Mouse (Mus musculus): ENCODE data around the gene Smdt1.
"Not testable (repeated sequence)": the region's sequence is repeated elsewhere in the genome, so short reads cannot be mapped to it uniquely, and the experiment has no call there.

Gene Smdt1

GRCm38 (mm10) chr15:82364561-82364960, 25.8 kb downstream of the Smdt1 start:
- in situ Hi-C loops (cut with MboI, MseI), result not testable (repeated sequence)

DNA sequence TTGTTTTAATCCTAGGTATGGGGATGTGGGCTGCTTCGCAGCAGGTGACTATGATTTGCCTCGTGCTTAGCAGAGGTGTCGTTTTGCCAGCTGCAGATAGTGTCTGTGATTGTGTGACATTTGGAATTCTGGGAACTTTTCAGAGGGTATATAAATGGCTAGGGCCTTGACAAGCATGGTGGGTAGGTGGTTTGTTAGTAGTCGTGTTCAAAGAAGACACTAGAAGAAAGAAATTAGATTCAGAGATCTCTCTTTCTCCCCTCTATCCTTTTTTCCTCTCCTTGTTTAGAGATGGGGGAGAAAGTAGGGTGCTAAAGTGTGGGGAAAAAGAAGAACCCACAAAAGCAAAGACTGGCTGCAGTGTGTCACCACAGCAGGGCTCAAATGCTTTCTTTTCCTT, 29.4 kb downstream of the Smdt1 start:
- in situ Hi-C loops (cut with MboI, MseI), result no loop called here

DNA sequence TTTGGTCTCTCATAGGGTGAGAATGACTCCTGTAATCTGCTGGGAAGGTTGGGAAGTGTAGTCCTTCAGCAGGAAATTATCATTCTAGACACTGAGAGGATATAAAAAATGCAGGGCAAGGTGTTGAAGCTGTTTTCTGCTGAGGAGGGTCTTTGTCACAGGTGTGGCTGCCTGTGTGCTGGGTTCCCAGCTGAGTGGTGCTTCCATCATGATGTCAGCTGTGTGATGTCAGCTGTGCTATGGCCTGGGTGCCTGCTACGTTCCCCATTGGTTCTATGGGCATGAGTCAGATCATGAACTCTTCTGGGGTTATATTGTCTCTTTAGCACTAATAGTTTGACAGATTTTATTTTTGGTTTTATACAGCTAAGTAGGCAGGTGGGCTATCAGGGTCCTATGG, 30.1 kb downstream of the Smdt1 start:
- in situ Hi-C loops (cut with MboI, MseI), result no loop called here

GRCm38 (mm10) chr15:82372446-82372845, 33.7 kb downstream of the Smdt1 start:
- in situ Hi-C loops (cut with MboI, MseI), result no loop called here

DNA sequence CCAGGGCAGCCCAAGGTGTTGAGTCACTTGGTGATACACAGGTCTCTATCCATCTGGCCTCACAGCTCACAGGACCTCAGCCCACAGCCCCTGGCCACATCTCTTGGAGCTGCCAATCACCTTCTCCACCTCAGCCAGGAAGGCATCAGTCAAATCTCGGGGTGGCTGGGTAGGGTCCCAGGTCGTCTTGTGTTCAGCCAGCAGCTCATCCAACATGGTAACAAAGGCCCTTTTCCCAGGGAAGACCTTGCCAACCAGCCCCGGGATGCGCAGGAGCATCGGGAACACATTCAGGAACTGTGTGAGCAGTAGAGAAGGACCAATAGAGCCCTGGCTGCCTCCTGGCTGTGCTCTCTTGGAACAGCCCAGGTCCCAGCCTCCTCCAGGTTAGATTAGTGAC, 34.2 kb downstream of the Smdt1 start:
- in situ Hi-C loops (cut with MboI, MseI), result no loop called here

GRCm38 (mm10) chr15:82374437-82374836, 35.7 kb downstream of the Smdt1 start:
- in situ Hi-C loops (cut with MboI, MseI), result no loop called here

- in situ Hi-C loops (cut with MboI, MseI), result no loop called here
Observed at GRCm38 (mm10) chr15:82375855-82376254, 37.1 kb downstream of the Smdt1 start.

DNA sequence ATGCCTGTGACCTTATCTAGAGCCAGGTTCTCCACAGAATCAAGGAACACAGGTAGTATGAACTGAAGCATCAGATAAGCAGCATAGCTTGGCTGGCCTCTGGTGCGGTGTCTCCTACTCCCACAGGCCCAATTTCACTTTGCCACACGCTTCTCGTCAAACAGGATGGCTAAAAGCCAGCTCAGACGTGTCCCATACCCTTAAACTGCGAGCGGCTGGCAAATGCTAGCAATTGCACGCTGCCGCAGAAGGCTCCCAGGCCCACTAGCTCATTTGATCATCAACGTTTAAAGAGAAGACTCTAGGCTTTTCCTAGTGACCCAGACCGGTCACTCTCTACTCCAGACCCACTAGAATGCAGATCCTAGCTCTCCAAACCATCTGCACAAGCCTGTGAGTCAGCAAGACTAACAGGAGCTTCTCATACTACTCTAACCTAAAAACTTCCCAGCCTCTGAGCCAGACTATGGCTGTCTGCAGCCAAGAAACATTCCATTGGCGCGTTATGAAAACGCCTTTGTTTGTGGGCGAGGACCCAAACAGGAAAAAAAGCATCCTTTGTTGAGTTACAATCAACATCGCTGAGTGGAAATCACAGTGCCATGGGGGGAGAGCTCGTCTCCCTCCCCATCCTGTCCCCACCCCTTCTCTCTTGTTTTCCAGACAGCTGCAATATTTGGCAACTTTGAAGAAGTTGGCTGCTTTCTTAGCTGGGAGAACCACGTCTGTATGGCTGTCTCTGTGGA, 37.8 kb downstream of the Smdt1 start:
- in situ Hi-C loops (cut with MboI, MseI), result no loop called here

DNA sequence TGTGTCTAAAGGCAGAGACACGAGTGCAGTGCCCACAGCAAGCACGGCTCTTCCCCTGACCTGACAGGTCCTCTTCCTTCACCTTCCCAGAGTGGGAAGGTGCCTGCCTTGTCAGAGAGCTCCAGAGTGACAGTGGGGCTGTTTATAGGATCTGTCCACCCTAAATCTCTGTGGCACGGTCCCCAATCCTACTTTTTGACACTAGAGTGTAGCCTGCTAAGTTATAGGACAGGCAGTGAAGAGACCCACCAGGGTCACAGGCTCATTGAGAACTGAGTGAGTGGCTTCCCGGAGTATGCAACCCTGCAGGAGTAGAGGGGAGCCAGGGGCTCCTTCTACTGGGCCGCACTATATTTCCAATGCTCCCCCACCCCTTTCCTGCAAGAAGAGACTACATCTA, 38.9 kb downstream of the Smdt1 start:
- in situ Hi-C loops (cut with MboI, MseI), result no loop called here

- in situ Hi-C loops (cut with MboI, MseI), result no loop called here
Observed at GRCm38 (mm10) chr15:82378261-82379180, 39.8 kb downstream of the Smdt1 start.

DNA sequence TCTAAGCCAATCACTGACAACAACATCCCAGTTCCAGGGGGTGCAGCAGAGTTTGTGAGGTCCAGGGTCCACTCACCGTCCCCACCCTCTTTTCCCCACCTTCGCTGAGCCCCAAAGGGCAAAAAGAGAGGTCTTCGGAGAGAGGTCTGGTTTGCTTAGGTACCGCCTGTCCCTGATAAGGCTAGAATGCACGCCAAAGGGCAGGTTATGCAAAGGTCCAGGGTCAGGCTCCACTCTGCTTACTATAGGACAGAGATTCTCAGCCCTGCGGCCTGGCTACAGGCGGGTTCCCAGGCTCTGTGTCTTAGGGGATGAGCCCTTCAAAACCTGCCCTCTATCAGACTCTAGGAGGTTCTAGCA, 40.7 kb downstream of the Smdt1 start:
- in situ Hi-C loops (cut with MboI, MseI), result no loop called here

GRCm38 (mm10) chr15:82379871-82380713, 41.3 kb downstream of the Smdt1 start, which contains the start of gene Cyp2d22:
Gene Cyp2d22, minus strand, starts transcription at chr15:82380260.
- in situ Hi-C loops (cut with MboI, MseI), result no loop called here

GRCm38 (mm10) chr15:82380714-82381062, 41.9 kb downstream of the Smdt1 start:
- in situ Hi-C loops (cut with MboI, MseI), result no loop called here

- in situ Hi-C loops (cut with MboI, MseI), result no loop called here
Observed at GRCm38 (mm10) chr15:82382441-82382840, 43.7 kb downstream of the Smdt1 start.

- in situ Hi-C loops (cut with MboI, MseI), result no loop called here
Observed at GRCm38 (mm10) chr15:82385729-82386128, 47.0 kb downstream of the Smdt1 start.

DNA sequence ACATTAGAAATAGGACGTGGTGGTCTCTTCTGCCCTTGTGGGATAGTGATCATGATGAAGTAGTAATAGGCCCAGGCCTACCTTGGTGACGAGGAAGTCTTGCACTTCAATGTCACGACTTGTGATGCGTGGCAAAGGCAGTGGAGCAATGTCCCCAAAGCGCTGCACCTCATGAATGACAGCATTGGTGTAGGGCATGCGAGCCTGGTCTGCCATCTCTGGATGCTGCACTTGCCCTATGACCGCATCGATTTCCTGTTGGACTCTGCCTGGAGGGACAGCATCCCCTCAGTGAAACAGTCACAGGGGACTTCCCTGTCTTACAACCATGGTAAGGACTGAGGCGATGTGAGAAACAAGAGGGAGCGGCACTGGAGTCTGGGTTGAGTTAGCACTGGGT, 51.2 kb downstream of the Smdt1 start:
- in situ Hi-C loops (cut with MboI, MseI), result loop anchor here (5.0 kb wide), 2 partner anchors 62 to 123 kb away; no protein-coding TSS in a partner anchor

DNA sequence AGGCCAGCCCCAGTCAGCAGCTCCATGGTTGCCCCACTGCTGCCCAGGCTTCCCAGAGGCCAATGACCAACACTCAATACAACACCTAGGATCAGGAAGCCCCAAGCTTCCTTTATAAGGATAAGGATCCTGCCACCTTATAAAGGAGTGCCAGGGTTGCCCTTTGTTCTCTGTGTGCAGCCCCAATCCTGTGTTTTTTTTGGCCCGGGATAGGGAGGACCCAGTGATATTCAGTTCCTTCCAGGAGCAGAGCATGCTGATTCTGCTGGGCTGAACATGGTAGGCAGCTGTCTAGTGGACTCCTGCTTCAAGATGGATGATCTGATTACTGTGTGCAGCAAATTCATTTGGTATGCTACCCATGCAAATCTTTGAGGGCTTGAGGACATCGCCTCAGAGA, 55.2 kb downstream of the Smdt1 start, which contains the start of gene Cyp2d11:
Cyp2d11 (minus strand) TSS at position 101 of the 400 bp plus-strand sequence.
- in situ Hi-C loops (cut with MboI, MseI), result loop anchor here (5.0 kb wide), 2 partner anchors 58 to 127 kb away; no protein-coding TSS in a partner anchor

DNA sequence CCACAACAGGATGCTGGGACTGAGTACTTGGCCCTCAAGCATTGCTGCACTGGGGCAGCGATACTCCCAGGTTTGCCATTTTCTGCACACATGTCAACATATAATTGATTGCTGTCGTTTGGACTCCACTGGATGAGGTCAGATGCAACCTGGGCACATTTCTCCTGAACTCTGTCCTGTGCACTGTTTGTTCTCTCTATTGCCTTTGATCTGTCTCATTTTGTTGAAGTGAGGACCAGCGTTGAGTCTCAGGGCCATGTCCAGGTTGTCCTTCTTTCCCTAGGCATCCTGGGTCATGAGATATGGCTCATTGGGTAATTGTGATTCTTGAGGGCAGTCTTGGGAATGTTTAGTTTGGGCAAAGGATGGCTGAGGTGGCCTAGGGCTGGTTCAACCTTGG, 57.2 kb downstream of the Smdt1 start:
- in situ Hi-C loops (cut with MboI, MseI), result not testable (repeated sequence)

Data from T-helper 2 cell (primary cell).